Mouse (Mus musculus) frontal cortex, adult (tissue): Measurements from ENCODE around the gene Fam241b.

Experiments
- ATAC-seq: cut with Nextera tagmentation; 2 replicates; pipeline ENCODE4 v1.9.2; 2017; ENCODE audit warnings: mild to moderate bottlenecking, moderate library complexity, mixed read lengths; ENCODE audit not compliant: low TSS enrichment

Gene Fam241b

DNA sequence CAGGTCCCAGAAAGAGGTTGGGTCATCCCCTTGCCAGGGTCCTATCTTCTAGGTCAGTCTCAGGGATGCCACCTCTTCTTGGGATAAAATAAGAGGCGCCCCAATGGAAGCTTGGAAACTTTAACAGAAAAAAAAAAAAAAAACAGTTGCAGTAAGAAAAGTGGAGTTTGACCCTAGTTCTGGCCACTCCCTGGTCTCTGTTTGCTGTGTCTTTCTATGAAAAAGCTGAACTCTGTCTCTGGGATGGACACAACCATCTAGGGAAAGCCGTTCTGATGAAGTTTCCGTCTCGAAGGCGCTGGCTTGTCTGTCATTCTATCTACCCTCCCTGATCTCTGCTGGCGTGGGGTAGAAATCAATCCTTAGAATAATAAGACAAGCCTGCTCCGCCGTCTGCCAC lies 73.1 kb downstream of the Fam241b start:
- ATAC-seq: no peak

DNA sequence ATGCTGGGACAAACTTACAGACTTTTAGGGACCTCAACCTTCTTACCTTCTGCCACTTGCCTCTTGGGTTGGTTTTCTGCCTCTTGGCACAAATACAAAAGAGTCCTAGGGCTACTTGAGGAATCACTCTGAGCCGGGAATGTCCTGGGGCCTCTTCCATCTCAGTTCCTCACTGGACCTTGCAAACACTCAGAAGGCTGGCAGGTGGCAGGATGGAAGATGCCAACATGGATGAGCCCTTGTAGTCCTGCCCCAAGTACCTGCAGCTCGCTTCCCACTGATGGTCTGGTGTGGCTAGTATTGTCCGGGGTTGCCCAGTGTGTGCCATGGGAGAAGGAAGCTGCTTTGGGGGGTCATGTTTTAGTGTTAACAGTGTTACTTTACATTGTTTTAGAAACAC lies 73.8 kb downstream of the Fam241b start:
- no peak for ATAC-seq

DNA sequence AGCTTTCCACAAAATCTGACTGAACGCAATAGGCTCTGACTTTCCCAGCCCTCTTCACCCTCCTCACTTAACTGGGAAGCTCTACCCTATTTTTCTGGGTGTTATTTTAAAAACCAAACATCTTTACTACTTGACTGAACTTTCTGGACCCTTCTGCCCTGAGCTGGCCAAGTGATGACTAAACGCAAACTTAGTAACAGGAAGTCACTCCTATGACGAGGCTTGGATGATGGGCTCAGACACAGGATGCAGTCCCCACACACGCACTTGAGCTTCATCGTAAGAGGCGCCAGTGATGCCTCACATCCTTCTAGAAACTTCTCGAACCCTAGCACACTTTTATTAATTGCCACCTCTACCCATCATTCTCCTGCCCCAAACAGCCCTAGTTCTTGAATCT lies 74.3 kb downstream of the Fam241b start:
- ATAC-seq: no peak

DNA sequence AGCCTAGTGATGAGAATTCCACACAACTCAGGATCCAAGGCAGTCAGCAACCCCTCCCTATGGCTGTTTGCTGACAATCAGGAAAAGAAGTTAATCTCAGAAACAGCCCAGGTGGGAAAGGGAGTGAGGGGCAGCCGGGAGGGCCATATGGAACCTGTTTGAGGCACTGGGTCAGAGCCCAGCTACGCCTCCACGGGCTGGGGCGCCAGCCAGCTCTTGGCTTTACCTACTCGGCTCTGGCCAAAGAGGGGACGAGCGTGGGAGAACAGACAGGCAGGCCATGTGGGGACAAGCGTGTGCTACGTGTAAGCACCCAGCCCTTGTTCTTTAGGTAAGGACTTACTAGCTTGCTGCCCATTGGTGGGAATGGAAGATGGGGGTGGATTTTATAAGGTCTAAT lies 75.2 kb downstream of the Fam241b start:
- no peak for ATAC-seq

DNA sequence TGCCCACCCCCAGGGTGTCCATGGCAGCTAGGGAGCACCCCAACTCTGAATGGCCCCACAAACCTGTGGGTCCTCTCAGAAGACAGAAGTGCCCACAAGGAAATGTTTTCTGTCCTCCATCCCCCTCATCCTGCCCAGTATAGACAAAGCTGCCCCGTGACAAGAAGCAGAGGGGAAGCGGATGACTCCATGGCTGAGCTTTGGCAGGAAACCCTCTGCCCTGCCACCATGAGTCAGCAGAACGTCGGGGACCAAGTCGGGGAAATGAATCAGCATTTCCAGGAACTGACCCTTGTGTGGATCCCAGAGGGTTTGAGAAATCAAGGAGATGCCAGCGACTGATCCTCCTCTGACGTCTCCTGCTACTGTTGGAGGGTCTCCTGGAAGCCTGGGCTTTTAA lies 77.5 kb downstream of the Fam241b start:
- ATAC-seq: no peak

DNA sequence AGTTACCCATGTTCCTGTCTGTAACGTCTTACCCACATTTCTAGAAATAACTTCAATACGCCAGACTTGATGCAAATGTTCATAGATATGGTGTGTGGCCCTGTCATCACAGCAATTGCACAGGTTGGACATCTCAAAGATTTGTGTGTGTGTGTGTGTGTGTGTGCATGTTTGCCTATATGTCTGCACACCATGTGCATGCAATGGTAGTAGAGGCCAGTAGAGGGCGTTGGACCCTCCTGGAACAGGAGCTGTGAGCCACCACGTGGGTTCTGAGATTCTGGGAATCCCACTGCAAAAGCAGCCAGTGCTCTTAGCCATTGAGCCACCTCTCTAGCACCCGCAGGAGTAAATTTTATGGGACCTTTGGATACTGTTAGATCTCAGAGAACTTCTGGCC lies 80.9 kb downstream of the Fam241b start:
- no peak for ATAC-seq

DNA sequence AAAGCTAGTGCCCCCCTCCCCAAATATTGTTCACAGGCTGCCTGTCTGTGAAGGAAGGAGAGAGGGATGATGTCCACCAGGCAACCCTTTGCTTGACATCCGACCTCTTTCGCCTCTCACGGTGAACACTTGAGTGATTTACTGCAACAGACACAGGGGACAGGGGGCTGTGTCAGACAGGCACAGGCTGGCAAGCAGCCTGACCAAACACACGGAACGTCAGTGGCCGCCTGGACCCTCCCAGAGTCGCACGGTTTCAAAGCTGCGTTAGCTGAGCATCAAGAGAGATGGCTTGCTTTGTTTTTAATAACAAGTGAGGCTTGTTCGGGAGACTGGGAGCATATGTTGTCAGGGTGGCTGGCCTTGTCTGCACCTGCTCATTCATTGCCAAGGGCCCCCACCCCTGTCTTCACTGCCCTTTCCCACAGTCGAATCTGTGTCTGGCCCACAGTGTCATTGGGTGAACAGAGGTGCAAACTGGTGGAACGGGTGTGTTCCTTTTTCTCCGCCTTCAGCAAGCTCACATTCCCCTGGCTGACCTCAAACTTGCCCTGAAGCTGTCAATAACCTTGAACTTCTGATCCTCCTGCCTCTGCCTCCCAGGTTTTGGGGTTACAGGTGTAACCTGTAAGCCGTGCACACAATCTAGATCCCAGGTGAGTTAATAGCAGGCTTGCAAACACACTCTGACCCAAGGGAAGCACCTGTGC lies 82.6 kb downstream of the Fam241b start:
- no peak for ATAC-seq

DNA sequence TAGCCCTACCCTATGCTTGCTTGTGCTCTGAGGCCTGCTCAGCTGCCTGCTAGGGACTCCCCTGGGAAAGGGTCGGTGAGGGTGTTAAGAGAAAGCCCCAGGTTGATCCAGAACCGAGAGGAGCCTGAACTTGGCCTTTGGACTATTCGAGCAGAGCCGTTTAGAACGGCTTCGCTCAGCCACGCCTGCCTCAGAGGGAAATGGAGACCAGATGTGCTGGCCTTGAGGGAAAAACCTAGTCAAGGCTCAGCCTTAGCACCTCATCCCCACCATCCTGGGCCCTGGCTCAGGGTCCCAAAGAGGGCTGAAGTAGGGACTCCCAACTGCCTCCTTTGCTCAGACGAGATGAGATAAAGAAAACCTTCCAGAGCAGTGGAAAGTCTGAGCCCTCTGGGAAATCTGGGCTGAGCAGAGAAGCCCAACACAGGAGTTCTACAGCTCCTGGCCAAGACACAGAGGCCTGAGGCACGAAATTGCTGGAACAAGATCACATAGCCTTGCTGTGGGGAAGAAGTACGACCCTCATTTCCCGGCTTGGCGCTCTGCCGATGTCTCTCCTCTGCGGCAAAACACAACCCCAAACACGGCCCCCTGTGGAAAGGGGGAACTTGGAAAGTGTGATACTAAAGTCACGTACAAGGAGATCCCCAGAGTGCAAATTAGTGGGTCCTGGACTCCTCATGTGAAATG lies 83.4 kb downstream of the Fam241b start:
- no peak for ATAC-seq

DNA sequence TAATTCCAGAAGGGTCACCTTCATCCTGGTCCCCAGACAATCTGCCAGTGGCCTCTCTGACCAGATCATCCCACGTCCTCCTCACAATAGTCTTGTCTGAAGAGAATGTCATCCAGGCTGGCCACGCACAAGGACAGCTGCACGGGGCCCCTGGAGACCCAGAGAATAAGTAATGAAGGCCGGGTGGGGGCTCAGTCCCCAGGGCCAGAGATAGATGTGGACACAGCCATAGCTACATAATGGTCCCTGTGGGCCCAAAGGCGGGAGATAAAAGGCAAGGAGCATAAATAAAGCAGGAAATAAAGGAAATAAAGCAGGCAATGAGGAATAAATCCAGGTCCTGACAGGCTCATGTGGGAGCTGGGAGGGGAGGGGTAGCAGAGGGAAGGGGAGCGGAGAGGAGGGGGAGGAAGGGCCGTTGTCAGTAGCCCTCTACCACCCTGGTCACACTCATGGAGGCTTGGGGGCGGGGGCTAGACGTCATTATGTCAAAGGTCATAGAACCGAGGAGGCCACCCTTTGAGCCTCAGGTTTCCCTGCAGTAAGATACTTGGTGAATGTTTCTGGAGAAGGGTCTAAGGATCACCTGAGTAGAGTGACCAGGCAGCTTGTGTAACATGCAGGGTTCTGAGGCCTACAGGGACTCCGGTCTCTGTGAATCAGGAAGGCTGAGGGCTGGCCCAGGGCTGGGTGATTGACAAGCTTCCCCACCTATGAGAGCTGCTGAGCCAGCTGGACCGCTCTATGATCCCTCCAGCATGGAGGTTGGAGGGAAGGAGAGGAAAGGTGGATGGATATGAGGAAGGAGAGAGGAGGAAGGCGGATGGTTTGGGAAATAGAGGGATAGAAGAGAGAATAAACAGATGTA lies 85.0 kb downstream of the Fam241b start:
- no peak for ATAC-seq
